Mouse (Mus musculus): ENCODE data around the gene Olfr1386.
"Not testable (repeated sequence)": the region's sequence is repeated elsewhere in the genome, so short reads cannot be mapped to it uniquely, and the experiment has no call there.

Olfr1386 gene

GRCm38 (mm10) chr11:49464746-49465145 is at the start of gene Olfr1386:
TSS of gene Olfr1386 (plus strand) at chr11:49465046.
- DNase-seq (ENCODE audit: low spot score): not testable (repeated sequence)

- no peak for DNase-seq (ENCODE audit: low spot score)
These were observed 42.1 kb upstream of the Olfr1386 start, which contains the start of gene Olfr1389 for GRCm38 (mm10) chr11:49422767-49423166. TSS of gene Olfr1389 (plus strand) at chr11:49423067.

GRCm38 (mm10) chr11:49425257-49425927 is 39.5 kb upstream of the Olfr1386 start:
- no peak for DNase-seq (ENCODE audit: low spot score)

DNA sequence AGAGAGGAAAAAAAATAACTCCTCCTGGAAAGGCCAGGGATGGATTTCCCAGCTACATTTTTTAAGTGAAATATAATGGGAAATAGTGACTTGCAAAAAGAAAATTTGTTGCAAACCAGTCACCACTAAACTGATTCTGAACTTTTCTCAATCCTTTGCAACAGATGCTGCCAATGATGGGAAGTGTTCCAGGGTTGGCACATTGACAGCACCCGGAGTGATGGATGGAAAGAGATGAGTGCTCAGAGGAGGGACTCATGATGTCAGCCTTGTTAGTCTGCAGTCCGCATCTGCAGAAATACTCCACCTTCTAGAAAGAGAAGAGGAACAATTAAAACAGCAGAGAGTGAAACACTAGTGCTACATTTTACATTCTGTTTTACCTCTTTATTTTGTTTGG is 35.2 kb upstream of the Olfr1386 start:
- no peak for DNase-seq (ENCODE audit: low spot score)

GRCm38 (mm10) chr11:49436411-49436810 is 28.4 kb upstream of the Olfr1386 start, which contains the start of gene Olfr1388:
TSS of gene Olfr1388 (plus strand) at chr11:49436624.
- no peak for DNase-seq (ENCODE audit: low spot score)

- DNase-seq (ENCODE audit: low spot score): no peak
These were observed 9.8 kb upstream of the Olfr1386 start, which contains the start of gene Olfr1387 for GRCm38 (mm10) chr11:49455043-49455442. TSS of gene Olfr1387 (plus strand) at chr11:49455343.

GRCm38 (mm10) chr11:49485973-49486372 is 21.1 kb downstream of the Olfr1386 start:
- no peak for DNase-seq (ENCODE audit: low spot score)

DNA sequence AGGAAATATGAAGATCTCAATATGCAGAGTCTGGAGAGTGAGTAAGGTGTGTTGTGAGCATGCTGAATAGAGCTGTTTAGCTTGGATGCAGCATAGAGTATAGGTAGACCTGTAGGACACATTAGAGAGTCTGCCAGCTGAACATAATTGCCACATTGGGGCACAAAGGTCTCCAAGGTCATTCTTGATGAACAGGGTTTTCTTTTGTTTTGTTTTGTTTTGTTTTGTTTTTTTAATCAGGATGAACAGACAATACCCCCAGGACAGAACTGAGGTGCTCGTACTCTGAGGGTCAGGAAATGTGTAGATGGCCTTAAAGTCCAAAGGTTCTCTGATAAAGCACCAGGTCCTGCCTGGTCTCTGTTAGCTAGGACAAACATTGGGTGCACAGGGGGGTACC is 23.9 kb downstream of the Olfr1386 start, which contains the start of gene Olfr1385:
Gene Olfr1385 (plus strand): TSS at position 301 of the 400 bp plus-strand sequence.
- DNase-seq (ENCODE audit: low spot score): not testable (repeated sequence)

DNA sequence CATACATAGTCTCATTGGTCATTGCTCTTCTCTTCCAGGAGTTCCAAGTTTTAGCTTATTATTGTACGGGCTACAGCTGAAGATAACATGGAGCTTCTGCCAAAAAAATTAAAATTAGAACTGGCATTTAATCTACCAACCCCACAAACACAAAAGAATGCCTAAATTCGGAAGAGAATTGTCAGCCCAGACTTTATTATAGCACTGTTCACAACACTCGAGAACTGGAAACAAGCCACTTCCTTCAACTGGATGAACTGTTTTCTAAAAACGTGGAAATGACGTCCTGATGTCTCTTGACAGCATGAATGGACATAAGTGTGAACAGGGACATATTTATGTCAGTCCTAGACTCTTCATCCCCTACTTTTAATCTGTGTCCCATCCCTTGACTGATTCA is 53.2 kb downstream of the Olfr1386 start:
- no peak for DNase-seq (ENCODE audit: low spot score)

- DNase-seq (ENCODE audit: low spot score): no peak
These were observed 54.5 kb downstream of the Olfr1386 start, which contains the start of gene Olfr1383 for GRCm38 (mm10) chr11:49519348-49519747. TSS of gene Olfr1383 (plus strand) at chr11:49519648.
